Mouse (Mus musculus): ENCODE measurements at regions not wholly inside any gene's neighbourhood (a gene's known extent, or its start where the extent isn't known, plus 50 kb on each side); places are given as distances from the start of the nearest gene placed in this dataset.
"Not testable (repeated sequence)": the region's sequence is repeated elsewhere in the genome, so short reads cannot be mapped to it uniquely, and the experiment has no call there.

DNA sequence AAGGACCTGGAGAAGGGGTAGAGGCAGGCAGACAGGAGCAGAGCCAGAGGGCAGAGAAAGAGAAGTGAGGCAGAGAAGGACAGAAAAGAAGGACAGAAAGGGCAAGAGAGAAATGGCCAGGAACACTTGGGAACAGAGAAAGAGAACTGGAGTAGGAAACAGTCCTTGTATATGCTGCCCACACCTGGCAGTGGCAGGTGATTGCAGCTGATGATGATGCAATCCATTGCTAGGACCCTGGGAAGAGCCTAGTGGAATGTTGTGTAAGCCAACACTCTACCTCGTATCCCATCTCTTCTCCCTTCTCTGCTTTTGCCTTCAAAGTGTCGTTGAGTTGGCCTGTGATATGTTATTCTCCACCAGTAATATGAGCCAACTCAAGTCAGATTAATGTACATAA lies 1195.9 kb downstream of the 9330182O14Rik start:
- H3K9me3 ChIP-seq (ENCODE audit: control insufficient read depth, insufficient read depth, low read depth, low read length): no peaks in the 10 kb centered on the region
- 0 out of 2 replicates have a peak, but pooled peaks have one; percentile 40 for TF ChIP-seq ZC3H11A (IDR thresholded peaks at IDR 0.05; ENCODE audit: borderline replicate concordance, low read depth, low read length)
- no peak for TF ChIP-seq CHD2 (IDR thresholded peaks at IDR 0.05; ENCODE audit: low read depth, low read length)
- no peak for TF ChIP-seq MAFK (IDR thresholded peaks at IDR 0.05; ENCODE audit: insufficient read depth, low read depth, low read length)
- H3K36me3 ChIP-seq (ENCODE audit: control insufficient read depth, insufficient read depth, low read length, poor library complexity, severe bottlenecking): no peaks in the 10 kb centered on the region
- in situ Hi-C loops (cut with MboI; ENCODE audit: low sequenced_read_pairs in 2 of 2, unreplicated experiment in 2 of 2): loop anchor here in 1 of 2 experiments (25.0 kb wide), 1 partner anchor 332 kb away; no protein-coding TSS in a partner anchor
- H3K27ac ChIP-seq (ENCODE audit: insufficient read depth, low read depth, low read length, poor library complexity, severe bottlenecking): no peak overlapping the region; the same call in 1 of the 2 replicates
- DNase-seq (ENCODE audit: low read depth, low spot score): no peak
- H3K9ac ChIP-seq (ENCODE audit: insufficient read depth, low read depth, low read length, poor library complexity, severe bottlenecking): no peak overlapping the region
- H3K4me1 ChIP-seq (ENCODE audit: control insufficient read depth in 2 of 2, insufficient read depth in 2 of 2, low read length in 2 of 2, poor library complexity in 1 of 2): no peaks in the 10 kb centered on the region
- no peak overlapping the region for H3K4me3 ChIP-seq (ENCODE audit: insufficient read depth in 1 of 2, low read depth in 1 of 2, low read length in 2 of 2, poor library complexity in 1 of 2, severe bottlenecking in 1 of 2)

DNA sequence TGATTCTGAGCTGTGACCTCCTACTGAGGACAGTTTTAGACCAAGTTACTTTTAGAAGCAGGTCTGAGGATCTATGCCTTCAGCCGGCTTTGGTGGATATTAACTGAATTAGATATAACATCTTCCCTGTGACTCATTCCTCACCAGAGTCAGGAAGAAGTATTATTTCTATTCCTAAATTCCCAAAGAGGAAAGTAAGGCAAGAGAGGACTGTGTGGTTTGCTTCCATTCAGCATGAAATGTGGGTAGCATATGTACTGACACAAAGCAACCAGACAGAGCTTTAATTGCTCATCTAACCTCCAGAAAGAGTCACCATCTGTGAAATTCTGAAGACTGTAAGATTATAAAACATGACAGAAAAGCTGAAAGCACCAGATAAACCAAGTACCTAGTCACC lies 1198.3 kb downstream of the 9330182O14Rik start:
- in situ Hi-C loops (cut with MboI; ENCODE audit: low sequenced_read_pairs in 2 of 2, unreplicated experiment in 2 of 2): loop anchor here in 1 of 2 experiments (25.0 kb wide), 1 partner anchor 330 kb away; no protein-coding TSS in a partner anchor

DNA sequence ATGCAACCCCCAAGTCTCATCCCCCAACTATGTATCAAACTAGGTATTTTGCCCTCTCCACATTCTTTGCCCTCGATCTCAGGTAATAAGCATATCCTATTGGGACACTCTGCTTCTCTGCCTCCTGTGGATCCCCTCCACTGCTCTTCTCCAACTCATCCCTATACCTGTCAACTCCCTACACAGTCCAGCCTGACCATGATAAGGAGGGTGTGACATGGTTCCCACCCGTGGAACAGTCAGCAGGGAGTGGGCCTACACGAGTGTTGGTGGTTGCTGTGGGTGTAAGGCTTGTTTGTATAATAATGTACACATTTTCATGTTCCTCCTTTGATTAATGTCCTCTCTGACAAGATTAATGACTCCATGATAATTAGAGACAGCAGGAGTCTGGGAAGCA lies 1199.0 kb downstream of the 9330182O14Rik start:
- DNase-seq (ENCODE audit: low read depth, low spot score): no peak
- no peak overlapping the region for H3K9ac ChIP-seq (ENCODE audit: insufficient read depth, low read depth, low read length, poor library complexity, severe bottlenecking)
- TF ChIP-seq CHD2 (IDR thresholded peaks at IDR 0.05; ENCODE audit: low read depth, low read length): no peak
- TF ChIP-seq HCFC1 (IDR thresholded peaks at IDR 0.05; ENCODE audit: borderline replicate concordance, insufficient read depth, low read length): no peak
- TF ChIP-seq ZC3H11A (IDR thresholded peaks at IDR 0.05; ENCODE audit: borderline replicate concordance, low read depth, low read length): no peak
- no peak for TF ChIP-seq ZNF384 (IDR thresholded peaks at IDR 0.05; ENCODE audit: low read depth, low read length)
- no peak for TF ChIP-seq MAFK (IDR thresholded peaks at IDR 0.05; ENCODE audit: insufficient read depth, low read depth, low read length)
- no peak overlapping the region for H3K27ac ChIP-seq (ENCODE audit: insufficient read depth, low read depth, low read length, poor library complexity, severe bottlenecking)
- H3K9me3 ChIP-seq (ENCODE audit: control insufficient read depth, insufficient read depth, low read depth, low read length): no peaks in the 10 kb centered on the region
- no peaks in the 10 kb centered on the region for H3K4me1 ChIP-seq (ENCODE audit: control insufficient read depth in 2 of 2, insufficient read depth in 2 of 2, low read length in 2 of 2, poor library complexity in 1 of 2)
- in situ Hi-C loops (cut with MboI; ENCODE audit: low sequenced_read_pairs in 2 of 2, unreplicated experiment in 2 of 2): loop anchor here in 1 of 2 experiments (25.0 kb wide), 1 partner anchor 329 kb away; no protein-coding TSS in a partner anchor
- no peak overlapping the region for H3K4me3 ChIP-seq (ENCODE audit: insufficient read depth in 1 of 2, low read depth in 1 of 2, low read length in 2 of 2, poor library complexity in 1 of 2, severe bottlenecking in 1 of 2)
- H3K36me3 ChIP-seq (ENCODE audit: control insufficient read depth, insufficient read depth, low read length, poor library complexity, severe bottlenecking): no peaks in the 10 kb centered on the region

More for the DNA sequence above, 1198.3 kb downstream of the 9330182O14Rik start:
- H3K4me3 ChIP-seq (ENCODE audit: insufficient read depth in 1 of 2, low read depth in 1 of 2, low read length in 2 of 2, poor library complexity in 1 of 2, severe bottlenecking in 1 of 2): no peak overlapping the region
- H3K4me1 ChIP-seq (ENCODE audit: control insufficient read depth in 2 of 2, insufficient read depth in 2 of 2, low read length in 2 of 2, poor library complexity in 1 of 2): no peaks in the 10 kb centered on the region
- no peak overlapping the region for H3K9ac ChIP-seq (ENCODE audit: insufficient read depth, low read depth, low read length, poor library complexity, severe bottlenecking)
- H3K27ac ChIP-seq (ENCODE audit: insufficient read depth, low read depth, low read length, poor library complexity, severe bottlenecking): no peak overlapping the region
- DNase-seq (ENCODE audit: low read depth, low spot score): no peak
- no peaks in the 10 kb centered on the region for H3K36me3 ChIP-seq (ENCODE audit: control insufficient read depth, insufficient read depth, low read length, poor library complexity, severe bottlenecking)
- TF ChIP-seq CHD2 (IDR thresholded peaks at IDR 0.05; ENCODE audit: low read depth, low read length) (no peak), HCFC1 (IDR thresholded peaks at IDR 0.05; ENCODE audit: borderline replicate concordance, insufficient read depth, low read length) (no peak), ZNF384 (IDR thresholded peaks at IDR 0.05; ENCODE audit: low read depth, low read length) (no peak)
- H3K9me3 ChIP-seq (ENCODE audit: control insufficient read depth, insufficient read depth, low read depth, low read length): no peaks in the 10 kb centered on the region

DNA sequence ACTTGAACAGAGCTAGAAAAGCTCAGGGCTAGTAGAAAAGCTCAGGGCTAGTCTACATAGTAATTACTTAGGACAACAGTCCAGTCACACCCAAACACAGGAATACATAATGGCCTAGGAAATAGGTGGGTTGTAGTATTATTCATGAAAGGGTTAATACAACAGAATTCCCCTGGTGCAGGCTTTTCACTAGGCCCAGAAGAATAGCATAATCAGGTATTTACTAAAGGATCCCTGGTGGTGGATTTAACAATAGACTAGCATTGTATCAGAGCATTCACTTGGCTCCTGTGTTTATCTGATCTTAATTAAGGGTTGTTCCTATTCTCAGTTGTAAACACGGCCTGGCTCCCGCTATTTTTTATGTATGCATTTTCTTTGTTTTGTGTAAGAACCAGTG lies 1206.5 kb downstream of the 9330182O14Rik start:
- not testable (repeated sequence) for H3K36me3 ChIP-seq (ENCODE audit: control insufficient read depth, insufficient read depth, low read length, poor library complexity, severe bottlenecking); H3K9me3 ChIP-seq (ENCODE audit: control insufficient read depth, insufficient read depth, low read depth, low read length); H3K27ac ChIP-seq (ENCODE audit: insufficient read depth, low read depth, low read length, poor library complexity, severe bottlenecking); H3K9ac ChIP-seq (ENCODE audit: insufficient read depth, low read depth, low read length, poor library complexity, severe bottlenecking); DNase-seq (ENCODE audit: low read depth, low spot score); H3K4me1 ChIP-seq (ENCODE audit: control insufficient read depth in 2 of 2, insufficient read depth in 2 of 2, low read length in 2 of 2, poor library complexity in 1 of 2); H3K4me3 ChIP-seq (ENCODE audit: insufficient read depth in 1 of 2, low read depth in 1 of 2, low read length in 2 of 2, poor library complexity in 1 of 2, severe bottlenecking in 1 of 2)
- in situ Hi-C loops (cut with MboI; ENCODE audit: low sequenced_read_pairs in 2 of 2, unreplicated experiment in 2 of 2): loop anchor here in 1 of 2 experiments (25.0 kb wide), 1 partner anchor 322 kb away; no protein-coding TSS in a partner anchor

DNA sequence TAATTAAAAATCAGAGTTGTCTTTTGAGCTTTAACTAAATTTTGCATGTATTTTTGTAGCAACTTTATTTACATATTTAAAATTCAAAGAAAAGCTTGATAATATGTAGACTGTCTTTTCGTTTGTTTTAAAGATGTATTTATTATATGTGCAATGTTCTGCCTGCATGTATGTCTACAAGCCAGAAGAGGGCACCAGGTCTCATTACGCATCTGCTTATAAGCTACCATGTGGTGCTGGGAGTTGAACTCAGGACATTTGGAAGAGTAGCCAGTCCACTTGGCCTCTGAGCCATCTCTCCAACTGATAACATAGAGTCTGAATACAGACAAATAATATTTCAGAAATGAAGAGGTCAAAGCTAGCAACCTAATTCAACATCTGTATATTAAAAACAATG lies 1211.4 kb downstream of the 9330182O14Rik start:
- no peak overlapping the region for H3K9ac ChIP-seq (ENCODE audit: insufficient read depth, low read depth, low read length, poor library complexity, severe bottlenecking)
- H3K9me3 ChIP-seq (ENCODE audit: control insufficient read depth, insufficient read depth, low read depth, low read length): no peaks in the 10 kb centered on the region
- H3K27ac ChIP-seq (ENCODE audit: insufficient read depth, low read depth, low read length, poor library complexity, severe bottlenecking): no peak overlapping the region
- in situ Hi-C loops (cut with MboI; ENCODE audit: low sequenced_read_pairs in 2 of 2, unreplicated experiment in 2 of 2): loop anchor here in 1 of 2 experiments (25.0 kb wide), 1 partner anchor 317 kb away; no protein-coding TSS in a partner anchor
- H3K36me3 ChIP-seq (ENCODE audit: control insufficient read depth, insufficient read depth, low read length, poor library complexity, severe bottlenecking): no peaks in the 10 kb centered on the region
- no peak for DNase-seq (ENCODE audit: low read depth, low spot score)
- H3K4me3 ChIP-seq (ENCODE audit: insufficient read depth in 1 of 2, low read depth in 1 of 2, low read length in 2 of 2, poor library complexity in 1 of 2, severe bottlenecking in 1 of 2): no peak overlapping the region
- TF ChIP-seq ZC3H11A (IDR thresholded peaks at IDR 0.05; ENCODE audit: borderline replicate concordance, low read depth, low read length) (0 out of 2 replicates have a peak, but pooled peaks have one; percentile 8), HCFC1 (IDR thresholded peaks at IDR 0.05; ENCODE audit: borderline replicate concordance, insufficient read depth, low read length) (no peak)
- H3K4me1 ChIP-seq (ENCODE audit: control insufficient read depth in 2 of 2, insufficient read depth in 2 of 2, low read length in 2 of 2, poor library complexity in 1 of 2): peaks cover 0 to 2% of the 10 kb centered on the region in 2 experiments; a peak in 1 of 4 replicates

All from ES-E14 (cell line).